23 mouse cellular contexts compared by ENCODE assay signal in the genomic region with DNA sequence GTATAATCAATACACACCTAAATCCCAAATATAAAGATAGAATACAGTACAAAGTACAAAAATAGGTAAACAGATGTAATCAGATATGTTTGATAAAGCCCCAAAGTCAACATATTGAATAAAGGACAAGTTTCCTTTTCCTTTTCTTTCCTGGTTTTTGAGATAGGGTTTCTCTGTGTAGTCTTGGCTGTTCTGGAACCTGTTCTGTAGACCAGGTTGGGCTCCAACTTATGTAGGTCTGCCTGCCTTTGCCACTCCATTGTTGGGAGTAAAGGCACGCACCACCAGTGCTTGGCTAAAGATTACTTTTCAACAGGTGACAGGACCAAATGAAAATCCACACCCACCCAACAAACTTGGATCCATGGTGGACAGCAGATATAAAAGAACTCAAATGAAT. TPM values are rescaled to one million over a fixed set of nuclear protein-coding genes. Genes with fewer than 3 reads are reported as not detected.
DNase-seq lines count a peak whose midpoint lies in the region; ATAC-seq and TF ChIP-seq lines count a peak whose summit lies in the region.
"Had no signal": no experiment of that assay in that cellular context is flagged by ENCODE, and none has a peak within 500 bp of the region (broad histone marks: within the 10 kb centered on the region; RNA-seq: fewer than 3 reads in every experiment).

No protein-coding gene starts in this region.

- peak; percentile 18; the same call in 1 of the 2 replicates for ATAC-seq in stomach, embryonic 14.5 days (ENCODE audit: insufficient number of reproducible peaks, insufficient read depth, low FRiP score, low read depth)
- peak; percentile 82 for ATAC-seq in stomach, embryonic 15.5 days (ENCODE audit: insufficient read depth, low FRiP score, low read depth)
- ATAC-seq in stomach, postnatal 0 days (ENCODE audit: low FRiP score, low TSS enrichment), result peak; percentile 45; the same call in 1 of the 2 replicates
- ATAC-seq: forebrain, embryonic 13.5 days; forebrain, embryonic 15.5 days; forebrain, postnatal 0 days had no signal

- no peaks in the 10 kb centered on the region for H3K27me3 ChIP-seq in stomach, embryonic 14.5 days (ENCODE audit: control insufficient read depth, insufficient read depth, low read length)
- H3K27me3 ChIP-seq in stomach, embryonic 15.5 days (replicated peaks), result no peaks in the 10 kb centered on the region
- H3K27me3 ChIP-seq in stomach, postnatal 0 days (ENCODE audit: control insufficient read depth, insufficient read depth, low read length), result no peaks in the 10 kb centered on the region
- H3K27me3 ChIP-seq: embryonic facial prominence, embryonic 12.5 days; forebrain, embryonic 13.5 days; forebrain, embryonic 15.5 days had no signal

- H3K4me1 ChIP-seq in stomach, embryonic 14.5 days (ENCODE audit: control insufficient read depth, insufficient read depth, low read length), result no peaks in the 10 kb centered on the region
- no peaks in the 10 kb centered on the region for H3K4me1 ChIP-seq in stomach, embryonic 15.5 days
- H3K4me1 ChIP-seq in stomach, postnatal 0 days (replicated peaks; ENCODE audit: control insufficient read depth, insufficient read depth), result no peaks in the 10 kb centered on the region
- H3K4me1 ChIP-seq: embryonic facial prominence, embryonic 10.5 days; embryonic facial prominence, embryonic 12.5 days; forebrain, embryonic 13.5 days; forebrain, embryonic 15.5 days had no signal

- no peaks in the 10 kb centered on the region for H3K9me3 ChIP-seq in stomach, embryonic 14.5 days (ENCODE audit: control insufficient read depth, low read depth, low read length)
- H3K9me3 ChIP-seq in stomach, embryonic 15.5 days, result no peaks in the 10 kb centered on the region
- no peaks in the 10 kb centered on the region for H3K9me3 ChIP-seq in stomach, postnatal 0 days (ENCODE audit: control insufficient read depth, low read length)
- H3K9me3 ChIP-seq: embryonic facial prominence, embryonic 12.5 days; forebrain, embryonic 15.5 days had no signal

- TF ChIP-seq EP300 in stomach, postnatal 0 days (optimal IDR thresholded peaks at IDR 0.05), result no peak

- no peak overlapping the region for H3K4me2 ChIP-seq in stomach, embryonic 14.5 days (replicated peaks; ENCODE audit: low read depth, low read length)
- no peak overlapping the region for H3K4me2 ChIP-seq in stomach, embryonic 15.5 days
- H3K4me2 ChIP-seq in stomach, postnatal 0 days (replicated peaks; ENCODE audit: low read depth), result no peak overlapping the region
- H3K4me2 ChIP-seq: embryonic facial prominence, embryonic 12.5 days; forebrain, embryonic 13.5 days; forebrain, embryonic 15.5 days had no signal

- 61% methylated on average over 1 of the region's 1 CpGs for WGBS in stomach, embryonic 14.5 days
- 74% methylated on average over 1 of the region's 1 CpGs for WGBS in stomach, embryonic 15.5 days
- 66% methylated on average over 1 of the region's 1 CpGs for WGBS in stomach, postnatal 0 days

- TF ChIP-seq CTCF in stomach, postnatal 0 days (IDR thresholded peaks at IDR 0.05; ENCODE audit: low read depth), result no peak

- no peak overlapping the region for H3K4me3 ChIP-seq in stomach, embryonic 14.5 days (ENCODE audit: low read depth, low read length)
- H3K4me3 ChIP-seq in stomach, embryonic 15.5 days (replicated peaks), result no peak overlapping the region
- no peak overlapping the region for H3K4me3 ChIP-seq in stomach, postnatal 0 days (ENCODE audit: low read depth, low read length)
- H3K4me3 ChIP-seq: embryonic facial prominence, embryonic 10.5 days; embryonic facial prominence, embryonic 12.5 days; forebrain, embryonic 13.5 days; forebrain, embryonic 15.5 days had no signal

- H3K36me3 ChIP-seq in stomach, embryonic 14.5 days (ENCODE audit: control insufficient read depth, insufficient read depth, low read length), result no peaks in the 10 kb centered on the region
- no peaks in the 10 kb centered on the region for H3K36me3 ChIP-seq in stomach, embryonic 15.5 days
- H3K36me3 ChIP-seq in stomach, postnatal 0 days (ENCODE audit: control insufficient read depth, insufficient read depth, low read length), result no peaks in the 10 kb centered on the region
- H3K36me3 ChIP-seq: embryonic facial prominence, embryonic 10.5 days; embryonic facial prominence, embryonic 12.5 days; forebrain, embryonic 15.5 days had no signal

- DNase-seq in stomach, postnatal 0 days (ENCODE audit: low spot score), result no peak
- DNase-seq in layer of hippocampus, adult 11-12 months (ENCODE audit: low spot score), result no peak
- no peak for DNase-seq in urinary bladder, postnatal 36 days (ENCODE audit: low spot score in 2 of 2)
- DNase-seq: adrenal gland, adult 2 months; adrenal gland, postnatal 10 days; adrenal gland, postnatal 25 days; cerebellum, adult 11 months; cerebellum, adult 18-20 months; cerebellum, adult 9-10 months; cerebellum, postnatal 10 days; cerebellum, postnatal 25 days; forebrain, postnatal 0 days had no signal

- no peak overlapping the region for H3K27ac ChIP-seq in stomach, embryonic 14.5 days (ENCODE audit: low read length)
- H3K27ac ChIP-seq in stomach, embryonic 15.5 days, result no peak overlapping the region
- no peak overlapping the region for H3K27ac ChIP-seq in stomach, postnatal 0 days (replicated peaks)
- H3K27ac ChIP-seq: embryonic facial prominence, embryonic 10.5 days; embryonic facial prominence, embryonic 12.5 days; forebrain, embryonic 13.5 days; forebrain, embryonic 15.5 days had no signal

- no peak overlapping the region for H3K9ac ChIP-seq in stomach, embryonic 14.5 days (replicated peaks; ENCODE audit: low read depth, low read length)
- no peak overlapping the region for H3K9ac ChIP-seq in stomach, embryonic 15.5 days
- no peak overlapping the region for H3K9ac ChIP-seq in stomach, postnatal 0 days (ENCODE audit: low read length)
- H3K9ac ChIP-seq: embryonic facial prominence, embryonic 12.5 days; forebrain, embryonic 13.5 days; forebrain, embryonic 15.5 days; forebrain, postnatal 0 days had no signal

RNA-seq across cellular contexts. Expression of a gene that starts 17.4 kb away (rescaled TPM):
- polyA plus RNA-seq in stomach, embryonic 14.5 days (2014; fragmentation: Nextera tagmentation; extraction: Ambion mirVana), result 48.7 and 61.3 TPM in 2 replicates
- 54.3 and 58.1 TPM in 2 replicates for polyA plus RNA-seq in stomach, embryonic 15.5 days (2015; fragmentation: Nextera tagmentation; extraction: Ambion mirVana)
- 34.1 and 35.5 TPM in 2 replicates for polyA plus RNA-seq in stomach, postnatal 0 days (2015; fragmentation: Nextera tagmentation; extraction: Ambion mirVana)

RNA-seq across cellular contexts. Expression of a gene that starts 17.5 kb away (rescaled TPM):
- polyA plus RNA-seq in stomach, embryonic 14.5 days (2014; fragmentation: Nextera tagmentation; extraction: Ambion mirVana), result 13.0 and 14.0 TPM in 2 replicates
- 8.5 and 9.4 TPM in 2 replicates for polyA plus RNA-seq in stomach, embryonic 15.5 days (2015; fragmentation: Nextera tagmentation; extraction: Ambion mirVana)
- 1.9 and 2.3 TPM in 2 replicates for polyA plus RNA-seq in stomach, postnatal 0 days (2015; fragmentation: Nextera tagmentation; extraction: Ambion mirVana)

RNA-seq across cellular contexts. Expression of a gene that starts 35.5 kb away (rescaled TPM):
- not detected in 2 replicates for polyA plus RNA-seq in stomach, embryonic 14.5 days (2014; fragmentation: Nextera tagmentation; extraction: Ambion mirVana)
- not detected in 2 replicates for polyA plus RNA-seq in stomach, embryonic 15.5 days (2015; fragmentation: Nextera tagmentation; extraction: Ambion mirVana)
- polyA plus RNA-seq in stomach, postnatal 0 days (2015; fragmentation: Nextera tagmentation; extraction: Ambion mirVana), result not detected in 2 replicates
- polyA plus RNA-seq: adrenal gland, adult 2 months; brain, embryonic 14.5 days; C2C12; cortical plate, adult 2 months; embryonic facial prominence, embryonic 10.5 days; embryonic facial prominence, embryonic 12.5 days; embryonic facial prominence, embryonic 14.5 days; forebrain, embryonic 11.5 days; forebrain, embryonic 13.5 days; forebrain, embryonic 15.5 days; forebrain, postnatal 0 days had no signal

RNA-seq across cellular contexts. Expression of a gene that starts 41.4 kb away (rescaled TPM):
- not detected in 2 replicates for polyA plus RNA-seq in stomach, embryonic 14.5 days (2014; fragmentation: Nextera tagmentation; extraction: Ambion mirVana)
- polyA plus RNA-seq in stomach, embryonic 15.5 days (2015; fragmentation: Nextera tagmentation; extraction: Ambion mirVana), result not detected in 2 replicates
- polyA plus RNA-seq in stomach, postnatal 0 days (2015; fragmentation: Nextera tagmentation; extraction: Ambion mirVana), result not detected in 2 replicates
- polyA plus RNA-seq: adrenal gland, adult 2 months; brain, embryonic 14.5 days; C2C12; cortical plate, adult 2 months; embryonic facial prominence, embryonic 10.5 days; embryonic facial prominence, embryonic 12.5 days; embryonic facial prominence, embryonic 14.5 days; forebrain, embryonic 11.5 days; forebrain, embryonic 13.5 days; forebrain, embryonic 15.5 days; forebrain, postnatal 0 days had no signal

Comparison
In these comparisons a context has a peak if more than half of its experiments do, and no peak if none do; other contexts are left out.
1. ATAC-seq: peak in every context shown above with its lines; median percentile 82 in stomach, embryonic 15.5 days; 45 in stomach, postnatal 0 days; 18 in stomach, embryonic 14.5 days.